Comparison of ENCODE assay signal across 8 mouse cellular contexts in genomic region chr8:84846094-84846721, GRCm38 (mm10). TPM values are rescaled to one million over a fixed set of nuclear protein-coding genes. Genes with fewer than 3 reads are reported as not detected.
DNase-seq lines count a peak whose midpoint lies in the region; ATAC-seq and TF ChIP-seq lines count a peak whose summit lies in the region.

No protein-coding gene starts in this region.

- no peaks in the 10 kb centered on the region for H3K27me3 ChIP-seq in embryonic facial prominence, embryonic 15.5 days
- H3K27me3 ChIP-seq in intestine, embryonic 16.5 days (replicated peaks; ENCODE audit: control insufficient read depth, insufficient read depth, low read length), result no peaks in the 10 kb centered on the region

- peak overlapping the region; percentile 92 for H3K9ac ChIP-seq in embryonic facial prominence, embryonic 15.5 days
- H3K9ac ChIP-seq in intestine, embryonic 16.5 days (ENCODE audit: low read depth, low read length), result peak overlapping the region; percentile 94

- peak overlapping the region; percentile 88 for H3K27ac ChIP-seq in embryonic facial prominence, embryonic 15.5 days (replicated peaks)
- H3K27ac ChIP-seq in intestine, embryonic 16.5 days (ENCODE audit: low read length), result peak overlapping the region; percentile 91
- H3K27ac ChIP-seq in olfactory bulb, adult 2 months (ENCODE audit: insufficient read depth, low read depth, low read length), result peak overlapping the region; percentile 66

- WGBS in embryonic facial prominence, embryonic 15.5 days, result under 1% methylated on average over 30 of the region's 30 CpGs
- under 1% methylated on average over 30 of the region's 30 CpGs for WGBS in intestine, embryonic 16.5 days
- under 1% methylated on average over 30 of the region's 30 CpGs for WGBS in olfactory bulb, adult 2 months

- peak; percentile 32 to 35 for DNase-seq in kidney, adult 8-10 months
- no peak for DNase-seq in kidney, adult 11 months
- DNase-seq in ES-CJ7 (ENCODE audit: low read depth, low spot score), result peak; percentile 48
- DNase-seq in urinary bladder, postnatal 10 days (ENCODE audit: low spot score), result no peak
- no peak for DNase-seq in embryo, embryonic 11 days

- peak overlapping the region; percentile 57 for H3K4me2 ChIP-seq in embryonic facial prominence, embryonic 15.5 days (replicated peaks)
- peak overlapping the region; percentile 77 for H3K4me2 ChIP-seq in intestine, embryonic 16.5 days (ENCODE audit: low read depth, low read length)

- peak; percentile 6; the same call in 1 of the 2 replicates for ATAC-seq in embryonic facial prominence, embryonic 15.5 days (ENCODE audit: insufficient number of reproducible peaks, low FRiP score, low TSS enrichment, low read depth)
- peak; percentile 39 for ATAC-seq in intestine, embryonic 16.5 days

- TF ChIP-seq CTCF in olfactory bulb, adult 2 months (IDR thresholded peaks at IDR 0.05; ENCODE audit: insufficient read depth, low read depth, low read length), result no peak

- H3K36me3 ChIP-seq in embryonic facial prominence, embryonic 15.5 days, result peaks cover 41% of the 10 kb centered on the region
- H3K36me3 ChIP-seq in intestine, embryonic 16.5 days (ENCODE audit: control insufficient read depth, insufficient read depth, low read length), result peaks cover 32% of the 10 kb centered on the region

- TF ChIP-seq POLR2A in olfactory bulb, adult 2 months (IDR thresholded peaks at IDR 0.05; ENCODE audit: insufficient read depth, low read depth, low read length), result no peak

- no peaks in the 10 kb centered on the region for H3K9me3 ChIP-seq in embryonic facial prominence, embryonic 15.5 days (replicated peaks)
- H3K9me3 ChIP-seq in intestine, embryonic 16.5 days (ENCODE audit: control insufficient read depth, low read length), result no peaks in the 10 kb centered on the region

- peaks cover 38% of the 10 kb centered on the region for H3K4me1 ChIP-seq in embryonic facial prominence, embryonic 15.5 days
- H3K4me1 ChIP-seq in intestine, embryonic 16.5 days (ENCODE audit: control insufficient read depth, insufficient read depth, low read length), result peaks cover 32% of the 10 kb centered on the region
- H3K4me1 ChIP-seq in olfactory bulb, adult 2 months (ENCODE audit: control insufficient read depth, insufficient read depth, low read length), result peaks cover 4% of the 10 kb centered on the region

- peak overlapping the region; percentile 88 for H3K4me3 ChIP-seq in embryonic facial prominence, embryonic 15.5 days (replicated peaks)
- peak overlapping the region; percentile 94 for H3K4me3 ChIP-seq in intestine, embryonic 16.5 days (ENCODE audit: low read length)
- H3K4me3 ChIP-seq in olfactory bulb, adult 2 months (ENCODE audit: insufficient read depth, low read depth, low read length), result peak overlapping the region; percentile 75

RNA-seq across cellular contexts. Expression of gene Calr, which starts 0.5 kb away (rescaled TPM):
- 975 and 998 TPM in 2 replicates for polyA plus RNA-seq in embryonic facial prominence, embryonic 15.5 days (2015; fragmentation: Nextera tagmentation; extraction: Ambion mirVana)
- polyA plus RNA-seq in intestine, embryonic 16.5 days (2015; fragmentation: Nextera tagmentation; extraction: Ambion mirVana), result 1,204 and 1,241 TPM in 2 replicates
- 225 TPM in 1 of 2 replicates, not detected in the other for polyA plus RNA-seq in olfactory bulb, adult 2 months (2012; ENCODE audit: insufficient read depth, insufficient read length, low replicate concordance, missing spikeins)

RNA-seq across cellular contexts. Expression of gene Rad23a, which starts 5.7 kb away (rescaled TPM):
- polyA plus RNA-seq in embryonic facial prominence, embryonic 15.5 days (2015; fragmentation: Nextera tagmentation; extraction: Ambion mirVana), result 104 and 110 TPM in 2 replicates
- polyA plus RNA-seq in intestine, embryonic 16.5 days (2015; fragmentation: Nextera tagmentation; extraction: Ambion mirVana), result 109 and 115 TPM in 2 replicates
- polyA plus RNA-seq in olfactory bulb, adult 2 months (2012; ENCODE audit: insufficient read depth, insufficient read length, low replicate concordance, missing spikeins), result not detected in 2 replicates

RNA-seq across cellular contexts. Expression of gene Farsa, which starts 10.6 kb away (rescaled TPM):
- polyA plus RNA-seq in embryonic facial prominence, embryonic 15.5 days (2015; fragmentation: Nextera tagmentation; extraction: Ambion mirVana), result 94.5 and 99.8 TPM in 2 replicates
- polyA plus RNA-seq in intestine, embryonic 16.5 days (2015; fragmentation: Nextera tagmentation; extraction: Ambion mirVana), result 86.0 and 91.7 TPM in 2 replicates
- not detected in 2 replicates for polyA plus RNA-seq in olfactory bulb, adult 2 months (2012; ENCODE audit: insufficient read depth, insufficient read length, low replicate concordance, missing spikeins)

RNA-seq across cellular contexts. Expression of gene Gadd45gip1, which starts 14.9 kb away (rescaled TPM):
- 46.5 TPM in 2 replicates for polyA plus RNA-seq in embryonic facial prominence, embryonic 15.5 days (2015; fragmentation: Nextera tagmentation; extraction: Ambion mirVana)
- 61.8 and 63.4 TPM in 2 replicates for polyA plus RNA-seq in intestine, embryonic 16.5 days (2015; fragmentation: Nextera tagmentation; extraction: Ambion mirVana)
- not detected in 2 replicates for polyA plus RNA-seq in olfactory bulb, adult 2 months (2012; ENCODE audit: insufficient read depth, insufficient read length, low replicate concordance, missing spikeins)

RNA-seq across cellular contexts. Expression of gene Dand5, which starts 23.6 kb away (rescaled TPM):
- 8.4 and 8.9 TPM in 2 replicates for polyA plus RNA-seq in embryonic facial prominence, embryonic 15.5 days (2015; fragmentation: Nextera tagmentation; extraction: Ambion mirVana)
- 4.2 and 4.4 TPM in 2 replicates for polyA plus RNA-seq in intestine, embryonic 16.5 days (2015; fragmentation: Nextera tagmentation; extraction: Ambion mirVana)
- polyA plus RNA-seq in olfactory bulb, adult 2 months (2012; ENCODE audit: insufficient read depth, insufficient read length, low replicate concordance, missing spikeins), result not detected in 2 replicates

Comparison
In these comparisons a context has a peak if more than half of its experiments do, and no peak if none do; other contexts are left out.
1. DNase-seq: peak in kidney, adult 8-10 months (2 of 2) and ES-CJ7 (single experiment); none in kidney, adult 11 months (single experiment), urinary bladder, postnatal 10 days (single experiment) and embryo, embryonic 11 days (single experiment).
2. RNA of gene Farsa, which starts 10.6 kb away (polyA plus RNA-seq): 94.5 to 99.8 TPM in embryonic facial prominence, embryonic 15.5 days and 86.0 to 91.7 TPM in intestine, embryonic 16.5 days; not detected in olfactory bulb, adult 2 months; every median in the first group is over 10 times any median in the second.
3. Peak in every context shown above with its lines, with median percentiles within 50 percentile points of each other: H3K27ac ChIP-seq and H3K4me3 ChIP-seq.